Mouse (Mus musculus) bone marrow, adult 2 months (tissue): ENCODE measurements around the gene Mylk. TPM values are rescaled to one million over a fixed set of nuclear protein-coding genes. Genes with fewer than 3 reads are reported as not detected.
A peak's percentile ranks its signal among the peaks of the same experiment; 100 is the strongest.

Experiments used
- H3K27ac ChIP-seq: fragments of 200-500 bp; 2 replicates; pipeline ENCODE4 v1.5.1; 2012; ENCODE audit warnings: low read depth, mild to moderate bottlenecking, control low read depth, inconsistent platforms, low read length; ENCODE audit not compliant: control insufficient read depth, poor library complexity, insufficient read depth
- H3K4me1 ChIP-seq: fragments of 200-500 bp; 2 replicates; pipeline ENCODE4 v1.6.1; 2011; ENCODE audit warnings: low read length; ENCODE audit not compliant: control insufficient read depth, insufficient read depth
- H3K4me3 ChIP-seq: fragments of 200-500 bp; replicated peaks from 2 replicates; pipeline ENCODE3; 2011; ENCODE audit warnings: mild to moderate bottlenecking, low read depth, low read length, control low read depth; ENCODE audit not compliant: control insufficient read depth
- CTCF ChIP-seq: fragments of 200-500 bp; IDR thresholded peaks from 2 replicates; pipeline ENCODE4 v1.5.1; 2011; ENCODE audit warnings: low read length, control low read depth; ENCODE audit not compliant: control insufficient read depth, insufficient read depth
- POLR2A ChIP-seq: fragments of 200-500 bp; IDR thresholded peaks from 2 replicates; pipeline ENCODE4 v1.6.1; 2011; ENCODE audit warnings: low read depth, mild to moderate bottlenecking, control low read depth, low read length, borderline replicate concordance; ENCODE audit not compliant: control insufficient read depth
- WGBS: fragments of 180-500 bp; shearing (Covaris S2); methylation state at CpG from one replicate; pipeline ENCODE4 v1.1.7; 2018; 5-methylcytosine and 5-hydroxymethylcytosine counted together
- polyA plus RNA-seq: library from polyadenylated mRNA; stranded (reverse); fragments of >200 nt; gene quantifications from 2 replicates; pipeline ENCODE4 v1.2.4, GENCODE M21; 2011; ENCODE audit warnings: low replicate concordance; ENCODE audit not compliant: missing spikeins, insufficient read depth, insufficient read length

Gene Mylk
- polyA plus RNA-seq, 1 experiment = 22.2 TPM

- H3K4me3 ChIP-seq = no peak overlapping the region
- TF ChIP-seq CTCF (no peak), POLR2A (no peak)
- no peak overlapping the region for H3K27ac ChIP-seq
- H3K4me1 ChIP-seq = no peaks in the 10 kb centered on the region
- 67% methylated on average over 5 of the region's 5 CpGs for WGBS
These were observed 155.0 kb downstream of the Mylk start for GRCm38 (mm10) chr16:34899997-34900396.

GRCm38 (mm10) chr16:34900471-34900870 lies 155.5 kb downstream of the Mylk start:
- WGBS = 93% methylated on average over 5 of the region's 5 CpGs
- Histone ChIP-seq H3K4me1 (no peaks in the 10 kb centered on the region), H3K27ac (no peak overlapping the region), H3K4me3 (no peak overlapping the region)
- TF ChIP-seq CTCF = no peak
- TF ChIP-seq POLR2A = no peak

GRCm38 (mm10) chr16:34901031-34901430 lies 156.0 kb downstream of the Mylk start:
- WGBS = 64% methylated on average over 2 of the region's 2 CpGs
- TF ChIP-seq POLR2A (no peak), CTCF (no peak)
- Histone ChIP-seq H3K4me1 (no peaks in the 10 kb centered on the region), H3K27ac (no peak overlapping the region), H3K4me3 (no peak overlapping the region)

- 78% methylated on average over 7 of the region's 7 CpGs for WGBS
These were observed 156.7 kb downstream of the Mylk start for GRCm38 (mm10) chr16:34901611-34902293.

GRCm38 (mm10) chr16:34902294-34902680 lies 157.3 kb downstream of the Mylk start:
- Histone ChIP-seq H3K4me1 (no peaks in the 10 kb centered on the region), H3K27ac (no peak overlapping the region), H3K4me3 (no peak overlapping the region)
- TF ChIP-seq POLR2A (no peak), CTCF (peak; percentile 81)
- 15% methylated on average over 9 of the region's 9 CpGs for whole genome bisulfite sequencing

More at GRCm38 (mm10) chr16:34901611-34902293, 156.7 kb downstream of the Mylk start:
- TF ChIP-seq POLR2A = no peak
- no peaks in the 10 kb centered on the region for H3K4me1 ChIP-seq
- no peak overlapping the region for H3K4me3 ChIP-seq
- no peak overlapping the region for H3K27ac ChIP-seq

GRCm38 (mm10) chr16:34902761-34903160 lies 157.8 kb downstream of the Mylk start:
- TF ChIP-seq CTCF (no peak), POLR2A (no peak)
- 74% methylated on average over 8 of the region's 8 CpGs for WGBS
- H3K4me3 ChIP-seq = no peak overlapping the region
- no peak overlapping the region for H3K27ac ChIP-seq
- H3K4me1 ChIP-seq = no peaks in the 10 kb centered on the region

- no peaks in the 10 kb centered on the region for H3K4me1 ChIP-seq
- H3K4me3 ChIP-seq = no peak overlapping the region
- TF ChIP-seq POLR2A = no peak
- no peak for TF ChIP-seq CTCF
- 86% methylated on average over 4 of the region's 4 CpGs for WGBS
- no peak overlapping the region for H3K27ac ChIP-seq
These were observed 159.9 kb downstream of the Mylk start for GRCm38 (mm10) chr16:34904876-34905275.

GRCm38 (mm10) chr16:34909437-34909836 lies 164.4 kb downstream of the Mylk start:
- Histone ChIP-seq H3K27ac (no peak overlapping the region), H3K4me3 (no peak overlapping the region), H3K4me1 (no peaks in the 10 kb centered on the region)
- 55% methylated on average over 6 of the region's 6 CpGs for WGBS
- TF ChIP-seq POLR2A (no peak), CTCF (no peak)
